Mouse (Mus musculus): ENCODE measurements around the gene Prkd3. TPM values are rescaled to one million over a fixed set of nuclear protein-coding genes. Genes with fewer than 3 reads are reported as not detected.

Prkd3 gene
- polyA plus RNA-seq, 1 experiment from 2014 or later: 34.4 TPM

DNA sequence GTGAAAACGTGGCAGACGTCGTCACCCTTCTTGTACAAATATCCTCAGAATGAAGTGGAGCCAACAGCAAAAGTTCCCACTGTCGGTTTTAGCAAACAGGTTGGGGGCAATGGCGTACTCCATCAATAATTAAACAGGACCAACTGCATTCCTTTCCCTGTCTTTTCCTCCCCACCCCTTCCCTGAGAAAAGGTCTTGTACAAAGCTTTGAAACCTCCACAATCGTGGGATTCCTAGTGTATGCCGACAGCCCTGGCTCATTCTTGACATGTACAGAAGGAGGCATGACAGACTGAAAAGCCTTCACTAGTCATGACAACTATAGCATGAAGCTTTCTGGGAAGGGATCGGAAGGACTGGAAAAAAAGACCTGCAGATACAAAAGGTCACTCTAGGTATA, 67.4 kb downstream of the Prkd3 start:
- WGBS: 88% methylated on average over 8 of the region's 8 CpGs
- H3K36me3 ChIP-seq: peaks cover 96% of the 10 kb centered on the region

DNA sequence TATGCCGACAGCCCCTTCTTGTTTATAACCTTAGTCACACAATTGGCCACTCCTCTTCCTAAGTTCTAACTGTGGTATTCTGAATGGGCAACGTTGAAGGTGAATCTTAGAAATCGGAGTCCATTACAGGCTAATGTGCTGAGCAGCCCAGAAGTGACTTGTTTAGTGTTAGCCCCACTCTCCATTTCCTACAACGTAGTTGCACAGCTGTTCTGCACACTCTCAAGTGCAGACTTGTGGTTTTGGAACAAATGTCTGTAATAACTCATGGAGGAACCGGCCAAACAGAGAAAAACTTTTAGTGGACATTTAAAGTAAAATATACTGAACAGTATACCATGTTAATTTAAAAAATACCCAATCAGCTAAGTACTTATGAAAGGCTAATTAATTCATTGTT, 68.5 kb downstream of the Prkd3 start:
- Histone ChIP-seq H3K27me3 (ENCODE audit: insufficient read depth, poor library complexity, severe bottlenecking) (no peaks in the 10 kb centered on the region), H3K27ac (no peak overlapping the region), H3K4me1 (replicated peaks) (no peaks in the 10 kb centered on the region), H3K9me3 (no peaks in the 10 kb centered on the region), H3K4me3 (no peak overlapping the region), H3K36me3 (peaks cover 99% of the 10 kb centered on the region)
- WGBS: 90% methylated on average over 5 of the region's 5 CpGs
- no peak for DNase-seq (ENCODE audit: low spot score)

More for the DNA sequence above, 67.4 kb downstream of the Prkd3 start:
- Histone ChIP-seq H3K4me1 (replicated peaks) (no peaks in the 10 kb centered on the region), H3K27me3 (ENCODE audit: insufficient read depth, poor library complexity, severe bottlenecking) (no peaks in the 10 kb centered on the region), H3K4me3 (no peak overlapping the region), H3K27ac (no peak overlapping the region), H3K9me3 (no peaks in the 10 kb centered on the region)
- no peak for DNase-seq (ENCODE audit: low spot score)

DNA sequence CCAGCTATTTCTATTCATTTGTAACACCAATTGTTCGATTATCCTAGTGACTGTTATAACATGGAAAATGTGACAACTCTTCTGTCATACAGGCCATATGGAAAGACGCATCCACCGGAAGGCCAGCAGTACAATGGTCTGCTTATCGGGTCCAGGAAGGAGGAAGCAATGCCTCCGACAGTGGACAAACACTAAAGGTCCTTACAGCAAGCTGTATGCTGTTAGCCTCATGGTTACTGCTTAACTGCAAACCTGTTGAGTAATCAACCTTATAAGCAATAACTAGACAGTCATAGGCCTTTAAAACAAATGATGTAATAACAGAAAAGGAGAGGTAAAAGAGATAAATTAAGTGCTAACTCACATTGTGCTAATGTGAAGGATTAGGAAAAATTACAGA, 69.4 kb downstream of the Prkd3 start:
- H3K27me3 ChIP-seq (ENCODE audit: insufficient read depth, poor library complexity, severe bottlenecking): no peaks in the 10 kb centered on the region
- no peaks in the 10 kb centered on the region for H3K4me1 ChIP-seq (replicated peaks)
- no peak for DNase-seq (ENCODE audit: low spot score)
- no peak overlapping the region for H3K27ac ChIP-seq
- H3K4me3 ChIP-seq: no peak overlapping the region
- WGBS: 95% methylated on average over 5 of the region's 5 CpGs
- H3K36me3 ChIP-seq: peaks cover 99% of the 10 kb centered on the region
- no peaks in the 10 kb centered on the region for H3K9me3 ChIP-seq

DNA sequence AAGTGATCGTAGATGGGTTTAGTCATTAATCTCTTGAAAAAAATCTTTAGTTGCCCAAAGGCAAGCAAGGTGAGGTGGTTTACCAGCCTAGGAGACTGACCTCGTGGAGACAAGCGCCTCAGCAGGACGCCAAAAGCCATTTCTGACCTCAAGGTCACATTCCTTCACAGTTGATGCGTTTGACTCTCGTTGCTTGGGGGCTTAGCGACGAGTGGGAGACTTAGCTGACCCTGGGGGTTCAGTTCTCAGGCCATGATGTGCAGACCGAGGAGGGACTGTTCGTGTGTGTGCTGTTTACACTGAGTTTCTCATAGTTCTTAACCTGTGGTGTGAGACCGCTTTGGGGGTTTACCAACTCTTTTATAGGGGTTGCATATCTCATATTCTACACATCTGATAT, 78.0 kb downstream of the Prkd3 start:
- H3K4me3 ChIP-seq: no peak overlapping the region
- no peak for DNase-seq (ENCODE audit: low spot score)
- peaks cover 3% of the 10 kb centered on the region for H3K4me1 ChIP-seq (replicated peaks)
- H3K27me3 ChIP-seq (ENCODE audit: insufficient read depth, poor library complexity, severe bottlenecking): no peaks in the 10 kb centered on the region
- 49% methylated on average over 11 of the region's 11 CpGs for whole genome bisulfite sequencing
- H3K27ac ChIP-seq: no peak overlapping the region
- no peaks in the 10 kb centered on the region for H3K9me3 ChIP-seq
- H3K36me3 ChIP-seq: peaks cover 65% of the 10 kb centered on the region

DNA sequence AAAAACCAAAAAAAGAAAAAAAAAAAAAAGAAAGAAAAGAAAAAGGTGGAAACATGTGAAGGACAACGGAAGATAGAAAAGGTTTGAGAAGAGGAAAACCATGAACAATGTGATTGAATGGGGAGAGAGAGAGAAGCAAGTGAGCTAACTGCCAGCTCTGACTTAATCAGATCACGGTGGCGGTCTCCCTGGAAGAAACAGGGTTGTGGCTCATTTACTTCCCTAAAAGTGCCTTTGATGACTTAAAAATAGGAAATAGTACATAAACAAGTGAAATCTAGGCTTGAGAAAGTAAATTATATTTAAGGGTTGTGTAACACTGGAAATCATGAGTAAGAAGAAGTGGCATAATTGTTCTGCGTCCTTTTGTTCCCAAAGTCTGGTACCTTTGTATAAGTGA, 81.7 kb downstream of the Prkd3 start:
- Histone ChIP-seq H3K27ac (no peak overlapping the region), H3K4me3 (no peak overlapping the region), H3K9me3 (no peaks in the 10 kb centered on the region), H3K4me1 (replicated peaks) (peaks cover 17% of the 10 kb centered on the region), H3K27me3 (ENCODE audit: insufficient read depth, poor library complexity, severe bottlenecking) (no peaks in the 10 kb centered on the region), H3K36me3 (peaks cover 49% of the 10 kb centered on the region)
- DNase-seq (ENCODE audit: low spot score): no peak
- WGBS: 94% methylated on average over 4 of the region's 4 CpGs

DNA sequence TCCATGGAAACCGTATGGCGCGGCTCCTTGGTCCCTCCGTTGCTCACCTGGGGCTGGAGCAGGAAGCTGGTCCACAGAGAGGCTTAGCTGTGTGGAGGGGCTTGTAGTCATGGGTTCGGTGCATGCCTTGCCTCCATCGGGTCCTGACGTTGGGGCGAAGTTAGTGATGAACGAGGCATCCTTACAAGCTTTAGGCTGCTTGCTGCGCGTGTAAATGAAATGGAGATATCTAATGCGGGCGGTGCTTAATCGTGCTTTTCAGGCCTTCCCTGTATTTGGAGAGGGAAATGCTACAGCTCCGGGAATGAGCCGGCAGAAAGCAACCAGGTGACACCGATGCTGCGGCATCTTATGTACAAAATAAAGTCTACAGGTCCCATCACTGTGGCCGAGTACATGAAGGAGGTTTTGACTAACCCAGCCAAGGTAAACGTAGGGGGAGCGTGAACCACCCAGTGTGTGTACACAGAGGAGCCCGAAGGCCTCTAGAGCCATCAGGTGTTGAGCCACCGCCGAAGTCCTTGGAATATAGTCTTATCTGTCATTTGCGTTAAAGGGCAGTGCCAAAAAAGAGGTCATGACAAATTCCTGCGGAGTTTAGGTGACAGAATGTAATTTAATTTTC, 83.3 kb downstream of the Prkd3 start:
- peaks cover 54% of the 10 kb centered on the region for H3K36me3 ChIP-seq
- 10% methylated on average over 26 of the region's 26 CpGs for WGBS
- DNase-seq (ENCODE audit: low spot score): no peak

DNA sequence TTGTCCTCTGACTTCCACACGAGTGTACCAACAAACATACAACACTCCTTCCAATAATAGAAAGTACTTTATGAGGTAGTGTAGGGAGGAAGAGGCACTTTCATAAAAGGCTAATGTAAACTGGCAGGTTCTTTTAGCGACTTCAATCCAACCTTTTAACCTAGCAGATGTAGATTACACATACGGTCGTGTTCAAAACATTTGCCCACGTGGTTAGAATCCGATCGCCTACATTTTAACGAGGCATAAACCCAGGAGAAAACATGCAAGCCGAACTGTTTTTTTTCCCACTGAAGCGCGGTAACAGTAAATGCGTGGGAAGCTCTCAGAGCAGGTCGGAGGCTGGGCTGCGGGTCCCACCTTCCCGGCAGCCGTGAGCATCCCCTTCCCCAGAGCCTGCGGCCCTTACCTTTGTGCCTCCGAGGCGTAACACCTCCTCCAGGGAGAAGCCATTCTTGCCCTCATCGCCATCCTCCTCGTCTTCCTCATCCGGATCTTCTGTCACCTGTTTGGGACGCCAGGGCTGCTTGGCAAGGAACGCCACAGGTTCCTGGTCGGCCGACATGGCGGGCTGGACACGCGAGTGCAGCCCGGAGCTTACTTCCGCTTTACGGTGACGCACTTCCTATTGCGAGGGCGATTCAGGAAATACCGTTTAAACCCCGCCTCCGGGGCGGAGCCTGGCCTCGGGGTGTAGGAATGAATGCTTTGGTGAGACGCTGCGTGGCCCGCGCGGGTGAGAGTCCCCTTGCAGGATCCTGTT, 84.0 kb downstream of the Prkd3 start, which contains the start of the genes Cebpz and Ndufaf7:
TSS of gene Cebpz (minus strand) at position 601 of the 763 bp plus-strand sequence.
TSS of gene Ndufaf7 (plus strand) at position 671 of the 763 bp plus-strand sequence.
- peaks cover 54% of the 10 kb centered on the region for H3K36me3 ChIP-seq
- H3K4me3 ChIP-seq: peak within 1 kb of the TSS; percentile 90
- under 1% methylated on average over 45 of the region's 45 CpGs for WGBS
- H3K27me3 ChIP-seq (ENCODE audit: insufficient read depth, poor library complexity, severe bottlenecking): no peaks in the 10 kb centered on the region
- H3K4me1 ChIP-seq (replicated peaks): peaks cover 25% of the 10 kb centered on the region
- H3K9me3 ChIP-seq: no peaks in the 10 kb centered on the region
- peak; percentile 97 for DNase-seq (ENCODE audit: low spot score)
- H3K27ac ChIP-seq: peak within 1 kb of the TSS; percentile 85

More for the DNA sequence above, 83.3 kb downstream of the Prkd3 start:
- Histone ChIP-seq H3K27ac (peak overlapping the region; percentile 85), H3K9me3 (no peaks in the 10 kb centered on the region), H3K4me1 (replicated peaks) (peaks cover 25% of the 10 kb centered on the region), H3K27me3 (ENCODE audit: insufficient read depth, poor library complexity, severe bottlenecking) (no peaks in the 10 kb centered on the region), H3K4me3 (peak overlapping the region; percentile 90)

DNA sequence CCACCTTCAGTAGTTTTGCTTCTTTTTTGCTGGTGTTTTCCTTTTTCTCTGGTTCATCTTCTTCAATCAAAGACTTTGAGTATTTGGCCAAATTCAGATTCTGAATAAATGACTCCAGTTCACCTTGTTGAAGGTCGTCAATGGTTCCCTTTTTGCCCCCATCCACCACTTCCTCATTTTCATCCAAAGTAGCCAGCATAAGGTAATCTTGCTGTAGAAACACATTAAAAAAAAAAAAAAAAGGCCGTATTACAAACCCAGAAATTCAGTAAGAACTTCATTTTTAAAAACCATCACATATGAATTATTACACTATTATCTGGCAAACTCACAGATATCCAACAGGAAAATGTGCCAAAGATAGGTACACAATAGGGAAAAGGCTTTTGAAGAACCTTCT, 84.8 kb downstream of the Prkd3 start:
- H3K27me3 ChIP-seq (ENCODE audit: insufficient read depth, poor library complexity, severe bottlenecking): no peaks in the 10 kb centered on the region
- no peaks in the 10 kb centered on the region for H3K9me3 ChIP-seq
- no peak for DNase-seq (ENCODE audit: low spot score)
- H3K4me3 ChIP-seq: peak overlapping the region; percentile 90
- H3K36me3 ChIP-seq: peaks cover 57% of the 10 kb centered on the region
- 83% methylated on average over 2 of the region's 2 CpGs for WGBS
- no peak overlapping the region for H3K27ac ChIP-seq
- peaks cover 25% of the 10 kb centered on the region for H3K4me1 ChIP-seq (replicated peaks)

DNA sequence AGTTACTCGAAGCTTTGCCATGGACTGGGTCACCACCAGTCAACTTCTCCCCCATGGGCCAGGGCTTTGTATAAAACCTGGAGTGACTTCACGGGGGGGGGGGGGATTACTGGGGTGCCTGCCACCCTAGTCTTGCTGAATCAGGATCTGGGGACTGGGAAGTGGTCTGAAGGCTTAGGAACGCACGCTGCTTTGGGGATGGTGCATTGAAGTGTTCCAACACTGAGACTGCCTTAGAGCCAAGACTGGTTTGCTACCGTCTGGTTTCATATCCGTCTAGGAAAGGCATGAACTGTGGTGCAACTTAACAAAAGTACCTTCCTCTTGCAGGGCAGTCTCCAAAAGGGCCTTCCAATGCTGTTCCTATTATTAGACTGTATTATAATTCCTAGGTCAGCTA, 102.9 kb downstream of the Prkd3 start:
- no peaks in the 10 kb centered on the region for H3K27me3 ChIP-seq (ENCODE audit: insufficient read depth, poor library complexity, severe bottlenecking)
- H3K36me3 ChIP-seq: peaks cover 48% of the 10 kb centered on the region
- H3K27ac ChIP-seq: no peak overlapping the region
- H3K4me1 ChIP-seq (replicated peaks): peaks cover 18% of the 10 kb centered on the region
- 47% methylated on average over 6 of the region's 6 CpGs for WGBS
- peak overlapping the region; percentile 73 for H3K4me3 ChIP-seq
- H3K9me3 ChIP-seq: no peaks in the 10 kb centered on the region
- no peak for DNase-seq (ENCODE audit: low spot score)

DNA sequence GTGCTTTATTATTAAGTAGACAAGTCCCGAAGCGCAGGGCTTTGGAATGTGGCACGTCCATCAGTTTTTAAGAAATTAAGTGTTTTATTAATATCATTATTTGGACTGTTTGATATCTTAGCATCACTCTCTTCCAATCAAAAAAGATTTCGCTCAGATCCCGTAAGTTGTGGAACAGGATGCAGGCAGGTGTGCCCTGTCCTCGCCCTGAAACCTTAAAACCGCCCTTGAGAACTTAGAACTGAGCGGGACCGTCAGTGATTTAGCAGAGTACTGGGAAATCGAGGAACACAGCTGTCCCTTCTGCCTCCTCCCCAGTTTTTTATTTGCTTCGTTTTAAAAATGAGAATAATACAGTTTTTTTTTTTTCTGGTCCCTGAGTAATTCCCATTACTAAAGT, 103.7 kb downstream of the Prkd3 start:
- WGBS: 6% methylated on average over 11 of the region's 11 CpGs
- Histone ChIP-seq H3K36me3 (peaks cover 40% of the 10 kb centered on the region), H3K27me3 (ENCODE audit: insufficient read depth, poor library complexity, severe bottlenecking) (no peaks in the 10 kb centered on the region), H3K27ac (peak overlapping the region; percentile 92), H3K4me3 (peak overlapping the region; percentile 73), H3K9me3 (no peaks in the 10 kb centered on the region), H3K4me1 (replicated peaks) (peaks cover 19% of the 10 kb centered on the region)
- no peak for DNase-seq (ENCODE audit: low spot score)

DNA sequence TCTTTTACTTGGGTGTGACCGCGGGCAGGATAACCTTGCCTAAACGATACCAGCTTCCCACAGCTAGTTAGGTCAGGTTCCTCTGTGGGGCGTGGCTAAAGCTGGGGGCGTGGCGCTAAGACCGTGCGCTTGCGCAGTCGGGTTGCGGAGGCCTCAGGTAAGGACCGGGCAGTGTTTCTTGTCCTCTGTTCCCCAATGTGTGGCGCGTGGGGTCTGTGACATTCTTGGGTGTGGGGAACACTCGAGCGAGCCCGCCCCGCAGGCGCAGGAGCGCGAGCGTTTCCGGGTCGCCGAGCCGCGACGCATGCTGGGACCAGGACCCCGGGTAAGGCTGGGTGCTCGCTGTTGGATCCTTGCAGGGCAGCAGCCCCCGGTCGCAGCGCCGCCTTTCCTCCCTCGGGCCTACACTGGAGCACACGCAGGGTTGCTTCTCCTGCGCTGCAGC, 104.2 kb downstream of the Prkd3 start, which contains the start of gene Cebpzos:
TSS of gene Cebpzos (plus strand) at position 132 of the 445 bp plus-strand sequence.
- Histone ChIP-seq H3K9me3 (no peaks in the 10 kb centered on the region), H3K27ac (peak within 1 kb of the TSS; percentile 92), H3K4me3 (peak within 1 kb of the TSS; percentile 73), H3K36me3 (peaks cover 35% of the 10 kb centered on the region), H3K27me3 (ENCODE audit: insufficient read depth, poor library complexity, severe bottlenecking) (no peaks in the 10 kb centered on the region), H3K4me1 (replicated peaks) (peaks cover 19% of the 10 kb centered on the region)
- DNase-seq (ENCODE audit: low spot score): peak; percentile 89
- WGBS: under 1% methylated on average over 37 of the region's 37 CpGs

DNA sequence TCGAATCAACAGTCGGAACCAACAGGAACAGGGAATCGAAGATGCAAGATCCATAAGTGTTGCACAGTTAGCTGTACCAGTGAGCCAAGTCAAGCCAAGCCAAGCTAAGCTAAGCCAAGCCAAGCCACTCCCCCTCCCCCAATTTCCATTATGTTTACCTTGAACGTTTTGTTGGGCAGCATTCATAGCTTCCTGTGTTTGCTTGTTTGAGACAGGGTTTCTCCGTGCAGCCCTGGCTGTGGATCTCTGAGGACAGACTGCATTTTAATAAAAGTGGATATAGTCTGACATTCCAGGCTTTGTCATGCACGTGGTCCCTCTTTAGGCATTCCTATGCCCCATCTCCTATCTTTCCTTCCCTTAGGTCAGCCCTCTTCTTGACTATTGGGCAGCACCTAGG, 104.8 kb downstream of the Prkd3 start:
- peaks cover 29% of the 10 kb centered on the region for H3K36me3 ChIP-seq
- no peak for DNase-seq (ENCODE audit: low spot score)
- H3K4me1 ChIP-seq (replicated peaks): peaks cover 19% of the 10 kb centered on the region
- 57% methylated on average over 6 of the region's 6 CpGs for WGBS
- H3K9me3 ChIP-seq: no peaks in the 10 kb centered on the region
- peak overlapping the region; percentile 92 for H3K27ac ChIP-seq
- peak overlapping the region; percentile 73 for H3K4me3 ChIP-seq
- H3K27me3 ChIP-seq (ENCODE audit: insufficient read depth, poor library complexity, severe bottlenecking): no peaks in the 10 kb centered on the region

DNA sequence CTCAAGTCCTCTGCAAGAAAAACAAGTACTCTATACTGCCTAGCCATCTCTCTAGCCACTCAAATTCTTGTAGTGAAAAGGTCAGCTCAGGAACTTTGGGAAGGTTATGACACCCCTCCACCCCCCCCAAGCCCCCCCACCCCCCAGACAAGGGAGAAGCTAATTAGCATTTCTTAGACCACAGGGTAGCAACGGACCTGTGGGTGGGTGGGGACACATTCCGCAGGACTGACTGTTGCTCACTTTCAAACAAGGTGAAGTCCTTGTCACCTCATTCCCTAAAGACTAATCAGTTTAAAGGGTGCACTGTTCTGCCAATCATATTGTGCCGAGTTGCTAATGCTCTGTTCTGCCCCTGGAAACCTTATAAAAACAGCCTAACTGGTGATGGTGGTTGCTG, 106.7 kb downstream of the Prkd3 start:
- Histone ChIP-seq H3K9me3 (no peaks in the 10 kb centered on the region), H3K4me3 (no peak overlapping the region), H3K36me3 (peaks cover 10% of the 10 kb centered on the region), H3K4me1 (replicated peaks) (peaks cover 19% of the 10 kb centered on the region), H3K27me3 (ENCODE audit: insufficient read depth, poor library complexity, severe bottlenecking) (no peaks in the 10 kb centered on the region), H3K27ac (no peak overlapping the region)
- WGBS: 75% methylated on average over 3 of the region's 3 CpGs
- DNase-seq (ENCODE audit: low spot score): no peak
